ENCODE assay signal across 8 mouse cellular contexts in genomic region chr15:25412761-25413261, GRCm38 (mm10). TPM values are rescaled to one million over a fixed set of nuclear protein-coding genes. Genes with fewer than 3 reads are reported as not detected.
DNase-seq lines count a peak whose midpoint lies in the region; ATAC-seq and TF ChIP-seq lines count a peak whose summit lies in the region.

No protein-coding gene starts in this region.

- H3K27ac ChIP-seq in ES-Bruce4 (ENCODE audit: insufficient read depth, low read length) = no peak overlapping the region
- peak overlapping the region; percentile 97 for H3K27ac ChIP-seq in embryonic facial prominence, embryonic 13.5 days
- H3K27ac ChIP-seq in hindbrain, embryonic 15.5 days (replicated peaks) = peak overlapping the region; percentile 100
- H3K27ac ChIP-seq in liver, embryonic 13.5 days = no peak overlapping the region
- H3K27ac ChIP-seq in neural tube, embryonic 14.5 days (ENCODE audit: low read depth, low read length) = peak overlapping the region; percentile 100

- H3K27me3 ChIP-seq in ES-Bruce4 (ENCODE audit: control insufficient read depth, insufficient read depth, low read length, poor library complexity, severe bottlenecking) = no peaks in the 10 kb centered on the region
- no peaks in the 10 kb centered on the region for H3K27me3 ChIP-seq in embryonic facial prominence, embryonic 13.5 days
- H3K27me3 ChIP-seq in hindbrain, embryonic 15.5 days = no peaks in the 10 kb centered on the region
- H3K27me3 ChIP-seq in liver, embryonic 13.5 days = peaks cover 44% of the 10 kb centered on the region
- no peaks in the 10 kb centered on the region for H3K27me3 ChIP-seq in neural tube, embryonic 14.5 days (ENCODE audit: control insufficient read depth, insufficient read depth, low read length)

- TF ChIP-seq EP300 in ES-Bruce4 (IDR thresholded peaks at IDR 0.05; ENCODE audit: insufficient read depth, low read depth, low read length) = no peak

- peak; percentile 11; the same call in 1 of the 2 replicates for ATAC-seq in frontal cortex, adult (ENCODE audit: low TSS enrichment)
- ATAC-seq in embryonic facial prominence, embryonic 13.5 days (ENCODE audit: insufficient number of reproducible peaks, insufficient read depth, low FRiP score, low TSS enrichment, low read depth) = peak; percentile 33
- ATAC-seq in hindbrain, embryonic 15.5 days (ENCODE audit: low FRiP score, low read depth) = peak; percentile 38
- 0 out of 2 replicates have a peak, but pooled peaks have one; percentile 27 for ATAC-seq in liver, embryonic 13.5 days (ENCODE audit: low read depth)
- ATAC-seq in neural tube, embryonic 14.5 days (ENCODE audit: low read depth) = peak; percentile 45

- peak overlapping the region; percentile 86 for H3K4me2 ChIP-seq in embryonic facial prominence, embryonic 13.5 days
- peak overlapping the region; percentile 88 for H3K4me2 ChIP-seq in hindbrain, embryonic 15.5 days
- peak overlapping the region; percentile 58 for H3K4me2 ChIP-seq in liver, embryonic 13.5 days
- H3K4me2 ChIP-seq in neural tube, embryonic 14.5 days (ENCODE audit: low read depth, low read length) = peak overlapping the region; percentile 81

- DNase-seq in frontal cortex, adult 2 months (ENCODE audit: extremely low spot score in 1 of 2, low spot score in 1 of 2) = no peak
- no peak for DNase-seq in liver, embryonic 13.5 days
- DNase-seq in ovary, postnatal 14 days (ENCODE audit: low spot score) = no peak

- peaks cover 2% of the 10 kb centered on the region for H3K4me1 ChIP-seq in ES-Bruce4 (ENCODE audit: control insufficient read depth, insufficient read depth, low read length)
- H3K4me1 ChIP-seq in embryonic facial prominence, embryonic 13.5 days = peaks cover 38% of the 10 kb centered on the region
- peaks cover 33% of the 10 kb centered on the region for H3K4me1 ChIP-seq in hindbrain, embryonic 15.5 days (replicated peaks)
- peaks cover 4% of the 10 kb centered on the region; the same call in 1 of the 2 replicates for H3K4me1 ChIP-seq in liver, embryonic 13.5 days (replicated peaks)
- H3K4me1 ChIP-seq in neural tube, embryonic 14.5 days (ENCODE audit: control insufficient read depth, insufficient read depth, low read length) = peaks cover 24% of the 10 kb centered on the region

- no peaks in the 10 kb centered on the region for H3K9me3 ChIP-seq in ES-Bruce4 (replicated peaks; ENCODE audit: control insufficient read depth, insufficient read depth, low read length, poor library complexity, severe bottlenecking)
- H3K9me3 ChIP-seq in embryonic facial prominence, embryonic 13.5 days = no peaks in the 10 kb centered on the region
- no peaks in the 10 kb centered on the region for H3K9me3 ChIP-seq in hindbrain, embryonic 15.5 days
- H3K9me3 ChIP-seq in liver, embryonic 13.5 days (replicated peaks) = no peaks in the 10 kb centered on the region
- no peaks in the 10 kb centered on the region for H3K9me3 ChIP-seq in neural tube, embryonic 14.5 days (ENCODE audit: control insufficient read depth, low read length)

- H3K36me3 ChIP-seq in ES-Bruce4 (ENCODE audit: control insufficient read depth, insufficient read depth, low read length, poor library complexity, severe bottlenecking) = no peaks in the 10 kb centered on the region
- H3K36me3 ChIP-seq in embryonic facial prominence, embryonic 13.5 days = no peaks in the 10 kb centered on the region
- no peaks in the 10 kb centered on the region for H3K36me3 ChIP-seq in hindbrain, embryonic 15.5 days
- H3K36me3 ChIP-seq in liver, embryonic 13.5 days = no peaks in the 10 kb centered on the region
- H3K36me3 ChIP-seq in neural tube, embryonic 14.5 days (ENCODE audit: control insufficient read depth, insufficient read depth, low read length) = no peaks in the 10 kb centered on the region

- no peak for TF ChIP-seq CTCF in ES-Bruce4 (IDR thresholded peaks at IDR 0.05; ENCODE audit: low read depth, low read length)

- under 1% methylated on average over 35 of the region's 35 CpGs for WGBS in embryonic facial prominence, embryonic 13.5 days
- under 1% methylated on average over 34 of the region's 35 CpGs for WGBS in hindbrain, embryonic 15.5 days
- under 1% methylated on average over 35 of the region's 35 CpGs for WGBS in liver, embryonic 13.5 days (ENCODE audit: insufficient replicate concordance)
- WGBS in neural tube, embryonic 14.5 days = under 1% methylated on average over 34 of the region's 35 CpGs

- peak overlapping the region; percentile 76 for H3K9ac ChIP-seq in ES-Bruce4 (ENCODE audit: low read depth, poor library complexity, severe bottlenecking)
- H3K9ac ChIP-seq in embryonic facial prominence, embryonic 13.5 days = peak overlapping the region; percentile 97
- H3K9ac ChIP-seq in hindbrain, embryonic 15.5 days = peak overlapping the region; percentile 100
- peak overlapping the region; percentile 52 for H3K9ac ChIP-seq in liver, embryonic 13.5 days
- peak overlapping the region; percentile 100 for H3K9ac ChIP-seq in neural tube, embryonic 14.5 days (replicated peaks; ENCODE audit: low read depth, low read length)

- TF ChIP-seq POLR2A in ES-Bruce4 (IDR thresholded peaks at IDR 0.05; ENCODE audit: insufficient read depth, low read length) = no peak

- H3K4me3 ChIP-seq in ES-Bruce4 (ENCODE audit: low read depth, low read length) = peak overlapping the region; percentile 86
- peak overlapping the region; percentile 98 for H3K4me3 ChIP-seq in embryonic facial prominence, embryonic 13.5 days
- H3K4me3 ChIP-seq in hindbrain, embryonic 15.5 days = peak overlapping the region; percentile 100
- peak overlapping the region; percentile 59 for H3K4me3 ChIP-seq in liver, embryonic 13.5 days (replicated peaks)
- H3K4me3 ChIP-seq in neural tube, embryonic 14.5 days (ENCODE audit: low read depth, low read length) = peak overlapping the region; percentile 100

RNA-seq across cellular contexts. Expression of gene Basp1, which starts 0.8 kb away (rescaled TPM):
- 503 and 548 TPM in 2 replicates for polyA plus RNA-seq in frontal cortex, adult 2 months (2012; rRNA removed)
- 109 and 110 TPM in 2 replicates for polyA plus RNA-seq in ES-Bruce4 (2011; ENCODE audit: insufficient read depth, insufficient read length, low read depth, missing spikeins)
- polyA plus RNA-seq in embryonic facial prominence, embryonic 13.5 days (2015; fragmentation: Nextera tagmentation; extraction: Ambion mirVana) = 56.1 and 66.2 TPM in 2 replicates
- polyA plus RNA-seq in hindbrain, embryonic 15.5 days (2015; fragmentation: Nextera tagmentation; extraction: Ambion mirVana) = 376 and 413 TPM in 2 replicates
- 2.2 and 2.4 TPM in 2 replicates for polyA plus RNA-seq in liver, embryonic 13.5 days (2015; fragmentation: Nextera tagmentation; extraction: Ambion mirVana)
- 211 and 216 TPM in 2 replicates for polyA plus RNA-seq in neural tube, embryonic 14.5 days (2014; fragmentation: Nextera tagmentation; extraction: Ambion mirVana)

Comparison
In these comparisons a context has a peak if more than half of its experiments do, and no peak if none do; other contexts are left out.
1. H3K27ac ChIP-seq: peak in embryonic facial prominence, embryonic 13.5 days (single experiment), hindbrain, embryonic 15.5 days (single experiment) and neural tube, embryonic 14.5 days (single experiment); none in ES-Bruce4 (single experiment) and liver, embryonic 13.5 days (single experiment).
2. RNA of gene Basp1, which starts 0.8 kb away (polyA plus RNA-seq): 503 to 548 TPM in frontal cortex, adult 2 months, 376 to 413 TPM in hindbrain, embryonic 15.5 days, 211 to 216 TPM in neural tube, embryonic 14.5 days, 109 to 110 TPM in ES-Bruce4 and 56.1 to 66.2 TPM in embryonic facial prominence, embryonic 13.5 days; 2.2 to 2.4 TPM in liver, embryonic 13.5 days; every median in the first group is over 10 times any median in the second.
3. Peak in every context shown above with its lines, with median percentiles within 50 percentile points of each other: ATAC-seq, H3K4me3 ChIP-seq, H3K9ac ChIP-seq and H3K4me2 ChIP-seq.